Mouse (Mus musculus): ENCODE measurements around the gene Slc7a6os. TPM values are rescaled to one million over a fixed set of nuclear protein-coding genes. Genes with fewer than 3 reads are reported as not detected.

Gene Slc7a6os
- polyA plus RNA-seq, 1 experiment, result 34.4 TPM

- no peak for TF ChIP-seq GATA1 (IDR thresholded peaks at IDR 0.05; ENCODE audit: low read length)
These were observed 57.9 kb downstream of the Slc7a6os start for GRCm38 (mm10) chr8:106152876-106153275.

- TF ChIP-seq GATA1 (IDR thresholded peaks at IDR 0.05; ENCODE audit: low read length), result no peak
These were observed 59.7 kb downstream of the Slc7a6os start for GRCm38 (mm10) chr8:106151041-106151440.

Other genes starting within 250 kb of the Slc7a6os start
- 14.1 and 17.6 TPM in 2 replicates for gene Slc12a4, start 244.8 kb downstream of the Slc7a6os start, polyA plus RNA-seq (2012)
- gene Dpep3, start 231.5 kb downstream of the Slc7a6os start, polyA plus RNA-seq (2012), result not detected in 2 replicates
- 3.9 TPM in 2 replicates for gene Dus2, start 219.6 kb downstream of the Slc7a6os start, polyA plus RNA-seq (2012)
- gene Dpep2nb, start 205.0 kb downstream of the Slc7a6os start, polyA plus RNA-seq (2012), result not detected in 2 replicates
- gene Ddx28, start 199.1 kb downstream of the Slc7a6os start, polyA plus RNA-seq (2012), result 28.3 and 32.4 TPM in 2 replicates
- gene Nfatc3, start 152.1 kb downstream of the Slc7a6os start, polyA plus RNA-seq (2012), result 16.5 and 25.5 TPM in 2 replicates
- gene Esrp2, start 74.0 kb downstream of the Slc7a6os start, polyA plus RNA-seq (2012), result not detected in 2 replicates
- gene Pla2g15, start 60.5 kb downstream of the Slc7a6os start, polyA plus RNA-seq (2012), result 0.75 and 0.85 TPM in 2 replicates
- gene Slc7a6, start 42.1 kb downstream of the Slc7a6os start, polyA plus RNA-seq (2012), result 3.1 and 3.7 TPM in 2 replicates
- gene Prmt7, start within 50 bp of the Slc7a6os start, polyA plus RNA-seq (2012), result 16.6 and 75.2 TPM in 2 replicates
- not detected in 2 replicates for gene Smpd3, start 127.1 kb upstream of the Slc7a6os start, polyA plus RNA-seq (2012)
- not detected in 2 replicates for gene Zfp90, start 204.4 kb upstream of the Slc7a6os start, polyA plus RNA-seq (2012)

Measured in G1E-ER4 (cell line).